21 mouse cellular contexts compared by ENCODE assay signal in the genomic region with DNA sequence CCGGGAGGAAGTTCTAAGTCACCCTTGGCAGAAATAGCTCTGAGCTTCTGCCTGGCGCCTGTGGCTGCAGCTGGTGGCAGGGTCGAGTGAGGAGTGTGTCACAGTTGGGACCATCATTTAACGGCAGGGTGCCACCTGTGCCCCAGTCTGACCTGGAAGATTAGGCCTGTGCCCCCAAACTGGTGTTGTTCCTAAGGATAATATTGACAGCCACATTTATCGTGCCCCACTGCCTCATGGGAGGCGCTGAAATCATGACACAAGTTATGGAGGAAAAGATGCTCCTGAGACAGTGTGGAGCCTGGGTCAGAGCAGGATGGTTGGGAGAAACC. TPM values are rescaled to one million over a fixed set of nuclear protein-coding genes. Genes with fewer than 3 reads are reported as not detected.
DNase-seq lines count a peak whose midpoint lies in the region; ATAC-seq and TF ChIP-seq lines count a peak whose summit lies in the region.
"Had no signal": no experiment of that assay in that cellular context is flagged by ENCODE, and none has a peak within 500 bp of the region (broad histone marks: within the 10 kb centered on the region; RNA-seq: fewer than 3 reads in every experiment).

No protein-coding gene starts in this region.

- no peaks in the 10 kb centered on the region for H3K9me3 ChIP-seq in midbrain, embryonic 10.5 days (replicated peaks)
- no peaks in the 10 kb centered on the region for H3K9me3 ChIP-seq in midbrain, embryonic 15.5 days
- H3K9me3 ChIP-seq in liver, embryonic 12.5 days (replicated peaks): peaks cover 4% of the 10 kb centered on the region; the same call in 1 of the 2 replicates
- no peaks in the 10 kb centered on the region for H3K9me3 ChIP-seq in liver, postnatal 0 days (ENCODE audit: low read length)

- no peak for TF ChIP-seq EP300 in liver, postnatal 0 days (IDR thresholded peaks at IDR 0.05; ENCODE audit: low read depth)

- H3K27ac ChIP-seq in midbrain, embryonic 10.5 days (replicated peaks): peak overlapping the region; percentile 59; the same call in 1 of the 2 replicates
- H3K27ac ChIP-seq in midbrain, embryonic 15.5 days: no peak overlapping the region
- peak overlapping the region; percentile 96 for H3K27ac ChIP-seq in liver, embryonic 12.5 days
- H3K27ac ChIP-seq in liver, postnatal 0 days (ENCODE audit: low read depth): peak overlapping the region; percentile 70
- H3K27ac ChIP-seq: limb, embryonic 13.5 days had no signal

- no peaks in the 10 kb centered on the region for H3K27me3 ChIP-seq in midbrain, embryonic 10.5 days (ENCODE audit: low read depth, poor library complexity, severe bottlenecking)
- H3K27me3 ChIP-seq in midbrain, embryonic 15.5 days (replicated peaks): no peaks in the 10 kb centered on the region
- H3K27me3 ChIP-seq in liver, embryonic 12.5 days (replicated peaks): no peaks in the 10 kb centered on the region
- H3K27me3 ChIP-seq in liver, postnatal 0 days (ENCODE audit: insufficient read depth, low read length): no peaks in the 10 kb centered on the region
- H3K27me3 ChIP-seq: limb, embryonic 13.5 days had no signal

- H3K4me3 ChIP-seq in midbrain, embryonic 10.5 days: no peak overlapping the region
- no peak overlapping the region for H3K4me3 ChIP-seq in midbrain, embryonic 15.5 days
- no peak overlapping the region for H3K4me3 ChIP-seq in liver, embryonic 12.5 days
- H3K4me3 ChIP-seq in liver, postnatal 0 days (ENCODE audit: low read depth, low read length): no peak overlapping the region
- H3K4me3 ChIP-seq: limb, embryonic 13.5 days had no signal

- peaks cover 22% of the 10 kb centered on the region for H3K4me1 ChIP-seq in midbrain, embryonic 10.5 days
- H3K4me1 ChIP-seq in midbrain, embryonic 15.5 days: no peaks in the 10 kb centered on the region
- H3K4me1 ChIP-seq in liver, embryonic 12.5 days: peaks cover 99% of the 10 kb centered on the region
- peaks cover 52% of the 10 kb centered on the region for H3K4me1 ChIP-seq in liver, postnatal 0 days (ENCODE audit: insufficient read depth)

- no peak overlapping the region for H3K9ac ChIP-seq in midbrain, embryonic 15.5 days
- H3K9ac ChIP-seq in liver, embryonic 12.5 days: peak overlapping the region; percentile 76
- peak overlapping the region; percentile 35 for H3K9ac ChIP-seq in liver, postnatal 0 days (replicated peaks)
- H3K9ac ChIP-seq: limb, embryonic 13.5 days had no signal

- 77% methylated on average over 6 of the region's 6 CpGs for WGBS in midbrain, embryonic 10.5 days
- WGBS in midbrain, embryonic 15.5 days: 77% methylated on average over 6 of the region's 6 CpGs
- 16% methylated on average over 6 of the region's 6 CpGs for WGBS in liver, embryonic 12.5 days (ENCODE audit: insufficient replicate concordance)
- WGBS in liver, postnatal 0 days (ENCODE audit: insufficient replicate concordance): 41% methylated on average over 6 of the region's 6 CpGs

- no peak overlapping the region for H3K4me2 ChIP-seq in midbrain, embryonic 15.5 days
- peak overlapping the region; percentile 64 for H3K4me2 ChIP-seq in liver, embryonic 12.5 days
- H3K4me2 ChIP-seq in liver, postnatal 0 days (ENCODE audit: low read depth, low read length): no peak overlapping the region
- H3K4me2 ChIP-seq: limb, embryonic 13.5 days had no signal

- no peak for DNase-seq in midbrain, embryonic 10.5 days (ENCODE audit: low spot score)
- no peak for DNase-seq in liver, postnatal 0 days
- peak; percentile 53 for DNase-seq in thymus, postnatal 4 days
- no peak for DNase-seq in testis, postnatal 14 days (ENCODE audit: low spot score)
- no peak for DNase-seq in yolk sac, embryonic 10.5 days (ENCODE audit: low spot score)
- DNase-seq: adrenal gland, postnatal 14 days; cerebellum, adult 11-12 months; cerebellum, postnatal 14 days; embryo, embryonic 11 days; heart, adult 11 months; kidney, adult 11 months; kidney, postnatal 10 days; layer of hippocampus, postnatal 36 days; retina, postnatal 1 day; right cerebral cortex, postnatal 4 days had no signal

- H3K36me3 ChIP-seq in midbrain, embryonic 10.5 days: no peaks in the 10 kb centered on the region
- no peaks in the 10 kb centered on the region for H3K36me3 ChIP-seq in midbrain, embryonic 15.5 days (replicated peaks)
- H3K36me3 ChIP-seq in liver, embryonic 12.5 days: no peaks in the 10 kb centered on the region
- H3K36me3 ChIP-seq in liver, postnatal 0 days (replicated peaks; ENCODE audit: insufficient read depth, low read length): no peaks in the 10 kb centered on the region
- H3K36me3 ChIP-seq: limb, embryonic 13.5 days had no signal

- ATAC-seq in midbrain, embryonic 15.5 days (replicated peaks): no peak
- no peak for ATAC-seq in liver, embryonic 12.5 days
- ATAC-seq in liver, postnatal 0 days: no peak
- ATAC-seq: activated CD4-positive, CD25-positive, alpha-beta regulatory T cell, adult 4 months had no signal

- TF ChIP-seq CTCF in liver, postnatal 0 days (IDR thresholded peaks at IDR 0.05; ENCODE audit: low read depth): no peak

RNA-seq across cellular contexts. Expression of a gene that starts 16.0 kb away (rescaled TPM):
- polyA plus RNA-seq in midbrain, embryonic 10.5 days (2016; fragmentation: Nextera tagmentation; extraction: Ambion mirVana): 58.1 and 61.3 TPM in 2 replicates
- 48.2 and 49.2 TPM in 2 replicates for polyA plus RNA-seq in midbrain, embryonic 15.5 days (2015; fragmentation: Nextera tagmentation; extraction: Ambion mirVana)
- 24.9 and 26.3 TPM in 2 replicates for polyA plus RNA-seq in liver, embryonic 12.5 days (2016; fragmentation: Nextera tagmentation; extraction: Ambion mirVana)
- polyA plus RNA-seq in liver, postnatal 0 days (2015; fragmentation: Nextera tagmentation; extraction: Ambion mirVana): 4.5 and 5.8 TPM in 2 replicates

RNA-seq across cellular contexts. Expression of a gene that starts 22.2 kb away (rescaled TPM):
- 4.3 and 4.5 TPM in 2 replicates for polyA plus RNA-seq in midbrain, embryonic 10.5 days (2016; fragmentation: Nextera tagmentation; extraction: Ambion mirVana)
- not detected in 2 replicates for polyA plus RNA-seq in midbrain, embryonic 15.5 days (2015; fragmentation: Nextera tagmentation; extraction: Ambion mirVana)
- 117 and 121 TPM in 2 replicates for polyA plus RNA-seq in liver, embryonic 12.5 days (2016; fragmentation: Nextera tagmentation; extraction: Ambion mirVana)
- 48.9 and 52.2 TPM in 2 replicates for polyA plus RNA-seq in liver, postnatal 0 days (2015; fragmentation: Nextera tagmentation; extraction: Ambion mirVana)
- polyA plus RNA-seq: midbrain, postnatal 0 days had no signal

RNA-seq across cellular contexts. Expression of a gene that starts 36.3 kb away (rescaled TPM):
- polyA plus RNA-seq in midbrain, embryonic 10.5 days (2016; fragmentation: Nextera tagmentation; extraction: Ambion mirVana): not detected in 2 replicates
- 0.10 and 0.13 TPM in 2 replicates for polyA plus RNA-seq in midbrain, embryonic 15.5 days (2015; fragmentation: Nextera tagmentation; extraction: Ambion mirVana)
- not detected in 2 replicates for polyA plus RNA-seq in liver, embryonic 12.5 days (2016; fragmentation: Nextera tagmentation; extraction: Ambion mirVana)
- polyA plus RNA-seq in liver, postnatal 0 days (2015; fragmentation: Nextera tagmentation; extraction: Ambion mirVana): 4.7 TPM in 1 of 2 replicates, not detected in the other
- polyA plus RNA-seq: activated CD4-positive, CD25-positive, alpha-beta regulatory T cell, adult 4 months; embryonic facial prominence, embryonic 14.5 days; midbrain, postnatal 0 days had no signal

RNA-seq across cellular contexts. Expression of a gene that starts 41.5 kb away (rescaled TPM):
- polyA plus RNA-seq in midbrain, embryonic 10.5 days (2016; fragmentation: Nextera tagmentation; extraction: Ambion mirVana): 21.7 and 25.7 TPM in 2 replicates
- polyA plus RNA-seq in midbrain, embryonic 15.5 days (2015; fragmentation: Nextera tagmentation; extraction: Ambion mirVana): 38.6 and 40.3 TPM in 2 replicates
- polyA plus RNA-seq in liver, embryonic 12.5 days (2016; fragmentation: Nextera tagmentation; extraction: Ambion mirVana): 12.5 and 13.6 TPM in 2 replicates
- polyA plus RNA-seq in liver, postnatal 0 days (2015; fragmentation: Nextera tagmentation; extraction: Ambion mirVana): 3.7 TPM in 2 replicates
